Mouse (Mus musculus): ENCODE results near the gene Psapl1. TPM values are rescaled to one million over a fixed set of nuclear protein-coding genes. Genes with fewer than 3 reads are reported as not detected.

The Psapl1 gene
- polyA plus RNA-seq (2012; rRNA removed), result 0.11 and 25.6 TPM in 2 replicates

- DNase-seq, result no peak
- Histone ChIP-seq H3K4me1 (ENCODE audit: control insufficient read depth, insufficient read depth, low read length) (no peaks in the 10 kb centered on the region), H3K4me3 (replicated peaks; ENCODE audit: extremely low read depth, low read depth, low read length) (no peak within 1 kb of the TSS)
- no peak for TF ChIP-seq POLR2A (IDR thresholded peaks at IDR 0.05; ENCODE audit: borderline replicate concordance, extremely low read depth, low read depth, low read length)
- no peak for TF ChIP-seq CTCF (IDR thresholded peaks at IDR 0.05; ENCODE audit: insufficient read depth, low read length)
- WGBS, result 65% methylated on average over 10 of the region's 10 CpGs
Measured at GRCm38 (mm10) chr5:36203916-36204315, at the start of gene Psapl1. Gene Psapl1 (plus strand): TSS chr5:36204021.

DNA sequence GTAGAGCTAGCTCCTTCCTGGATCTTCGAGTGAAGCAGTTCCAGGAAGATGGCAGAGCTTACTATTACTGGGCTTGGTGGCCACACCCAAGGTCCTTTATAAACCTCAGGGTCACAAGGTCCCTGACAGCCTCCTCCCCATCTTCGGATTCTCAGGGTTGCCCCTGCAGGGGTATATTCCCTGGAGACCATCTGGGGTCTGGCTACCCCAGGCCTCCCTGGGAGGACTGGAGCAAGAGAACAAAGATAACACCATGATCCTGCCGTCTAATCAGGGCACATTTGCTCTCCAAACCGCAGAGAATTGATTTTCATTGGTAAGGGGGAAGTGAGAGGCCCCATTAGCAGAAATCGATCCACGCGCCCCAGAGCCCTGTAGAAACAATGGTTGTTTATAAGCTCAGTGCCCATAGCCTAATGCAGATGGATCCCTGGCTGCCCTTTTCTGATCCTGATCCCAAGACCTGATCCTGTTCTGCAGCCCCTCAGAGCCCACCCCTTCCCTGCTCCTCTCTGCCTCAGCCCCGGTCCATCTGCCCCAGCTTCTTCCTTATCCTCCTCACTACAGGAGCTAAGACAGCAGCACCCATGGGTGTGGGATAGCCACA is 48.8 kb upstream of the Psapl1 start:
- WGBS, result 62% methylated on average over 8 of the region's 8 CpGs
- DNase-seq, result no peak
- no peaks in the 10 kb centered on the region for H3K4me1 ChIP-seq (ENCODE audit: control insufficient read depth, insufficient read depth, low read length)
- TF ChIP-seq POLR2A (IDR thresholded peaks at IDR 0.05; ENCODE audit: borderline replicate concordance, extremely low read depth, low read depth, low read length) (no peak), CTCF (IDR thresholded peaks at IDR 0.05; ENCODE audit: insufficient read depth, low read length) (no peak)
- H3K4me3 ChIP-seq (replicated peaks; ENCODE audit: extremely low read depth, low read depth, low read length), result no peak overlapping the region

GRCm38 (mm10) chr5:36165424-36166302 is 38.2 kb upstream of the Psapl1 start:
- DNase-seq, result no peak
- no peak overlapping the region for H3K4me3 ChIP-seq (replicated peaks; ENCODE audit: extremely low read depth, low read depth, low read length)
- WGBS, result 83% methylated on average over 21 of the region's 21 CpGs
- TF ChIP-seq CTCF (IDR thresholded peaks at IDR 0.05; ENCODE audit: insufficient read depth, low read length) (no peak), POLR2A (IDR thresholded peaks at IDR 0.05; ENCODE audit: borderline replicate concordance, extremely low read depth, low read depth, low read length) (no peak)
- H3K4me1 ChIP-seq (ENCODE audit: control insufficient read depth, insufficient read depth, low read length), result no peaks in the 10 kb centered on the region

DNA sequence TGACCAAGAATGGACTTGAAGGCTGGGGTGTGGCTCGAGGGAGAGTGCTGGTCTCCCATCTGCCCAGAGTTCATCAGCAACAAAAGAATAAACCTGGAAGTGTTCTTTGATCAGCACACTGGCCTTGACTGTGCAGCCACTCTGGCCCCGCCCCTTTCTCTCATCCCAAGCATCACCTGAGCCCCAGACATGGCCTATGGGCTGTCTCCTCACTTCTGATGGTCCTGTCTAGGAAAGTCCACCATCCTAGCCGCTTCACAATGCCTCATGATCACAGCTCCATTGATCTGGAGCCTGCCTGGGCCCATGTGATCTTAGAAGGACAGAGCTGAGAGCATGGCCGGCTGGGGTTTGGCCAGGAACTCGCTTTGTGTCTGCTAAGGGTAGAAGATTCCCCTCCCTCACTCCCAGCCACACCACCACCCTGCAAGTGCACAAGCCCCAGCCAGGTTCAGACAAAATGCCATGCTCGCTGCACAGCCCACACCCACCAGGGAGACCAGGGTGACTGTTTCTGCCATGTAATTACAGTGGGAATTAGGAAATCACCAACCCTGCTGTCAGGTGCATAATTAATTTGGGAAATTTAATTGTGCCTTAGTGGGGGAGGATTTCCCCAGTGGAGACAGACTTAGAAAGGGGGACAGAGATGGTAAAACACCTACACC is 37.3 kb upstream of the Psapl1 start:
- no peak for DNase-seq
- TF ChIP-seq POLR2A (IDR thresholded peaks at IDR 0.05; ENCODE audit: borderline replicate concordance, extremely low read depth, low read depth, low read length) (no peak), CTCF (IDR thresholded peaks at IDR 0.05; ENCODE audit: insufficient read depth, low read length) (no peak)
- 72% methylated on average over 6 of the region's 6 CpGs for WGBS

DNA sequence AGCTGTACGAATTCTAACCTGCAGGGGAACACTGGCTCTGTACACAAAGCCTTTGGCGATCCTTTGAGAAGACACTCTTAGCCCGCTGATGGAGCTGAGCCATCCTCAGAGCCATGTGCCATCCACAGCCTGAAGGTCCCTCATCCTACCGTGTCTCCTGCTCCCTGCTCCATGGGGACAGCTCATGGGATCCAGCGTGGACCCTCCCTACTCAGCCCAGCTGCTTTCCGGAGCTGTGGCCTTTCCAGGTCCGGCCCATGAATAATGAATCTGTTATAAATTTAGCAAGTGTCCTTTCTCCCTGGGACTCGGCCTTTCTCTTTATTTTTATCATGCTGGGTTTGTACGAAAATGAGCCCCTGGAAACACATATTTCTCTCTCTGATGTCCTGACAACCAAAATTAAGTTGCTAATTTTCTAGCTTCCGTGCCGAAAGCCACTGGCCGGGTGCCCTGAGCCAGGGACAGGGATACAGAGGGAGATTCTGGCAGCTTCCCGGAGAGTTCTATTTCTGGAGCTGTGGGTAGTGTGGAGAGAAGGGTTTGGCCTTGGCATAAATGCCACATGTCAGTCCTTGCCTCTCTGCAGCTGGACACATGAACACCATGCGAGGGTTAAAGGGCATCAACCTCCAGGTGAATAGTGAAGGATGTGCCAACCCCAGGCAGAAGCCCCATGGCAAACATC is 34.7 kb upstream of the Psapl1 start:
- WGBS, result 66% methylated on average over 14 of the region's 14 CpGs
- no peak for DNase-seq
- H3K4me1 ChIP-seq (ENCODE audit: control insufficient read depth, insufficient read depth, low read length), result no peaks in the 10 kb centered on the region
- no peak overlapping the region for H3K4me3 ChIP-seq (replicated peaks; ENCODE audit: extremely low read depth, low read depth, low read length)
- TF ChIP-seq CTCF (IDR thresholded peaks at IDR 0.05; ENCODE audit: insufficient read depth, low read length) (no peak), POLR2A (IDR thresholded peaks at IDR 0.05; ENCODE audit: borderline replicate concordance, extremely low read depth, low read depth, low read length) (no peak)

More for the DNA sequence above, 37.3 kb upstream of the Psapl1 start:
- H3K4me3 ChIP-seq (replicated peaks; ENCODE audit: extremely low read depth, low read depth, low read length), result no peak overlapping the region
- no peaks in the 10 kb centered on the region for H3K4me1 ChIP-seq (ENCODE audit: control insufficient read depth, insufficient read depth, low read length)

GRCm38 (mm10) chr5:36174569-36175115 is 29.2 kb upstream of the Psapl1 start:
- DNase-seq, result no peak
- TF ChIP-seq POLR2A (IDR thresholded peaks at IDR 0.05; ENCODE audit: borderline replicate concordance, extremely low read depth, low read depth, low read length) (no peak), CTCF (IDR thresholded peaks at IDR 0.05; ENCODE audit: insufficient read depth, low read length) (no peak)
- WGBS, result 80% methylated on average over 9 of the region's 9 CpGs
- H3K4me1 ChIP-seq (ENCODE audit: control insufficient read depth, insufficient read depth, low read length), result 0 out of 2 replicates have a peak, but pooled peaks cover 3% of the 10 kb centered on the region
- H3K4me3 ChIP-seq (replicated peaks; ENCODE audit: extremely low read depth, low read depth, low read length), result no peak overlapping the region

- 0 out of 2 replicates have a peak, but pooled peaks cover 3% of the 10 kb centered on the region for H3K4me1 ChIP-seq (ENCODE audit: control insufficient read depth, insufficient read depth, low read length)
- DNase-seq, result no peak
- no peak overlapping the region for H3K4me3 ChIP-seq (replicated peaks; ENCODE audit: extremely low read depth, low read depth, low read length)
- WGBS, result 63% methylated on average over 11 of the region's 11 CpGs
- no peak for TF ChIP-seq CTCF (IDR thresholded peaks at IDR 0.05; ENCODE audit: insufficient read depth, low read length)
- no peak for TF ChIP-seq POLR2A (IDR thresholded peaks at IDR 0.05; ENCODE audit: borderline replicate concordance, extremely low read depth, low read depth, low read length)
Measured at GRCm38 (mm10) chr5:36176409-36176808, 27.4 kb upstream of the Psapl1 start.

DNA sequence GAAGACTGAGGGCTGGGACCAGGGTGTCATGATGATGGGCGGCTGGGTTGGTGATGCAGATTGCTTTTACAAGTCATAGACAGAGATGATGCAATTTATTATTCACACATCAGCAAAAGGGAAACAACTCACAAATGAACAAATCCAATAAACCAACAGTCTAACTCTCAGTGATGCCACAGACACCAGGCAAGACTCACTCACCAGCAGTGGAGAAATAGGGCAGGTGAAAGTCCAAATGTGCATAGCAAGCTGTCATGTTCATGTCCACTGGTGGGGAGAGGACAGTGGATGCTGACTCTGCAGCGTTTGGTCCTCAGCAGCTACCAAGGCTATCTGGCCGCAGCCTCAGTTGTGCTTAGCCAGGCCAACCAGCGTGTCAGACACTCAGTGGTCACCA is 26.9 kb upstream of the Psapl1 start:
- no peak for TF ChIP-seq CTCF (IDR thresholded peaks at IDR 0.05; ENCODE audit: insufficient read depth, low read length)
- no peak for TF ChIP-seq POLR2A (IDR thresholded peaks at IDR 0.05; ENCODE audit: borderline replicate concordance, extremely low read depth, low read depth, low read length)
- no peak for DNase-seq
- 86% methylated on average over 4 of the region's 4 CpGs for whole genome bisulfite sequencing
- Histone ChIP-seq H3K4me1 (ENCODE audit: control insufficient read depth, insufficient read depth, low read length) (0 out of 2 replicates have a peak, but pooled peaks cover 3% of the 10 kb centered on the region), H3K4me3 (replicated peaks; ENCODE audit: extremely low read depth, low read depth, low read length) (no peak overlapping the region)

Data from lung, adult 2 months (tissue).